Mouse (Mus musculus): ENCODE measurements around the gene Sept3. TPM values are rescaled to one million over a fixed set of nuclear protein-coding genes. Genes with fewer than 3 reads are reported as not detected.
A peak's percentile ranks its signal among the peaks of the same experiment; 100 is the strongest.

Sept3 gene
- total RNA-seq, 2 experiments from 2014 or later: 1.2 to 1.9 TPM

GRCm38 (mm10) chr15:82271201-82271600 is 3.5 kb upstream of the Sept3 start:
- peak; percentile 46 to 72 for DNase-seq (ENCODE audit: low spot score in 2 of 2)

GRCm38 (mm10) chr15:82272295-82272694 is 2.4 kb upstream of the Sept3 start:
- no peak for DNase-seq (ENCODE audit: low spot score in 2 of 2)

- DNase-seq (ENCODE audit: low spot score in 2 of 2): no peak
Observed at GRCm38 (mm10) chr15:82274927-82275901, 521 bp downstream of the Sept3 start.

GRCm38 (mm10) chr15:82277591-82277990 is 2.9 kb downstream of the Sept3 start:
- no peak for DNase-seq (ENCODE audit: low spot score in 2 of 2)

- no peak for DNase-seq (ENCODE audit: low spot score in 2 of 2)
Observed at GRCm38 (mm10) chr15:82280638-82281037, 5.9 kb downstream of the Sept3 start.

- no peak for DNase-seq (ENCODE audit: low spot score in 2 of 2)
Observed at GRCm38 (mm10) chr15:82286157-82286556, 11.5 kb downstream of the Sept3 start.

GRCm38 (mm10) chr15:82290252-82290651 is 15.6 kb downstream of the Sept3 start:
- no peak for DNase-seq (ENCODE audit: low spot score in 2 of 2)

- no peak for DNase-seq (ENCODE audit: low spot score in 2 of 2)
Observed at GRCm38 (mm10) chr15:82292851-82293250, 18.2 kb downstream of the Sept3 start.

- DNase-seq (ENCODE audit: low spot score in 2 of 2): no peak
Observed at GRCm38 (mm10) chr15:82293271-82293711, 18.6 kb downstream of the Sept3 start.

- no peak for DNase-seq (ENCODE audit: low spot score in 2 of 2)
Observed at GRCm38 (mm10) chr15:82294059-82294458, 19.4 kb downstream of the Sept3 start.

- no peak for DNase-seq (ENCODE audit: low spot score in 2 of 2)
Observed at GRCm38 (mm10) chr15:82298764-82299561, 24.3 kb downstream of the Sept3 start, which contains the start of gene Wbp2nl. Wbp2nl (plus strand) TSS chr15:82298954.

- DNase-seq (ENCODE audit: low spot score in 2 of 2): no peak
Observed at GRCm38 (mm10) chr15:82307107-82307506, 32.4 kb downstream of the Sept3 start.

- DNase-seq (ENCODE audit: low spot score in 2 of 2): no peak
Observed at GRCm38 (mm10) chr15:82308416-82308815, 33.7 kb downstream of the Sept3 start.

GRCm38 (mm10) chr15:82317839-82318238 is 43.1 kb downstream of the Sept3 start:
- no peak for DNase-seq (ENCODE audit: low spot score in 2 of 2)

GRCm38 (mm10) chr15:82319613-82320012 is 44.9 kb downstream of the Sept3 start:
- DNase-seq (ENCODE audit: low spot score in 2 of 2): no peak

GRCm38 (mm10) chr15:82322195-82322594 is 47.5 kb downstream of the Sept3 start:
- DNase-seq (ENCODE audit: low spot score in 2 of 2): no peak

- DNase-seq (ENCODE audit: low spot score in 2 of 2): no peak
Observed at GRCm38 (mm10) chr15:82325382-82325781, 50.7 kb downstream of the Sept3 start.

- no peak for DNase-seq (ENCODE audit: low spot score in 2 of 2)
Observed at GRCm38 (mm10) chr15:82335194-82335593, 60.5 kb downstream of the Sept3 start.

GRCm38 (mm10) chr15:82336629-82337028 is 61.9 kb downstream of the Sept3 start:
- DNase-seq (ENCODE audit: low spot score in 2 of 2): no peak

GRCm38 (mm10) chr15:82337875-82338274 is 63.2 kb downstream of the Sept3 start:
- no peak for DNase-seq (ENCODE audit: low spot score in 2 of 2)

GRCm38 (mm10) chr15:82338593-82339112 is 64.0 kb downstream of the Sept3 start, which contains the start of the genes Naga, Pheta2 and Smdt1:
Naga (minus strand) TSS chr15:82338925.
Pheta2 (plus strand) TSS chr15:82338942.
Smdt1 (plus strand) TSS chr15:82338959.
- DNase-seq (ENCODE audit: low spot score in 2 of 2): peak; percentile 90 to 97
